Mouse (Mus musculus): ENCODE data around the gene Plxdc2. TPM values are rescaled to one million over a fixed set of nuclear protein-coding genes. Genes with fewer than 3 reads are reported as not detected.

Gene Plxdc2
- polyA plus RNA-seq (2014; fragmentation: Nextera tagmentation; extraction: Ambion mirVana) = 14.6 and 15.7 TPM in 2 replicates

DNA sequence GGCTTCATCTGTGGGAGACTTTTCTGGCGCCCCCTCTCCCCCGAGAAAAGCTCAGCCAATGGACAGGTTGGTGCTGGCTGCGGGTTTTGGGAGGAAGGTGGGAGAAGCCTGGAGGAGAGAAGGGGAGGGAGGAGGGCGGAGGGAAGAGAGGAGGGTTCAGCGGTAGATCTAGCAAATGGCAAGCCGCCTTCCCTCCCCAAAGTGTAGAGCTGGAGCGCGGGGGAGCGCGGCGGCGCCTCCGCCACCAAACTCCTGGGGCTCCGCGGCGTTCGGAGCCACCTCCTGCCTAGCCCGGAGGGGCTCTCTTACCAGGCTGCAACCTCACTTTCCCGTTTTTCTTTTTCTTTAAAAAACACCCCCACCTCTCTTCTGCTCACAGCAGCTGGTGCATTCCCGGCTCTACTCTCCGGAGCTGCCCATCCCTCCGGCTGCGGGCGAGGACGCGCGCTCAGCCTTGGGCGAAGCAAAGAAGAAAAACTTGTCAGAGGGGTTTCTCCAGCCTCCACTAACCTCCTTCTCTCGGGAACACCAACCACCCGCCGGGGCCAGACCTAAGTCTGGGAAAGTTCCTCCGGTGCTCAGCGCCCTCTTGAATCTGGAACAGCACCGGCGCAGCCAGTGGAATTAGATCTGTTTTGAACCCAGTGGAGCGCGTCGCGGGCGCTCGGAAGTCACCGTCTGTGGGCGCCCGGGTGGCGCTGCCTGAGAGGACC, at the start of gene Plxdc2:
Gene Plxdc2 (plus strand): TSS at position 199 of the 713 bp plus-strand sequence.
- H3K27me3 ChIP-seq (ENCODE audit: control insufficient read depth, insufficient read depth, low read length) = no peaks in the 10 kb centered on the region
- peak within 1 kb of the TSS; percentile 11 to 31; a peak in 3 of 4 replicates for H3K27ac ChIP-seq (replicated peaks in 1 of 2; ENCODE audit: control insufficient read depth in 1 of 2, insufficient read depth in 1 of 2, low read depth in 2 of 2, low read length in 2 of 2)
- H3K4me2 ChIP-seq (ENCODE audit: low read length) = peak within 1 kb of the TSS; percentile 79
- H3K9me3 ChIP-seq (ENCODE audit: control insufficient read depth, low read length) = no peaks in the 10 kb centered on the region
- ATAC-seq (ENCODE audit: insufficient number of reproducible peaks, insufficient read depth, low FRiP score, low read depth) = peak; percentile 83
- under 1% methylated on average over 45 of the region's 45 CpGs for WGBS
- no peaks in the 10 kb centered on the region for H3K36me3 ChIP-seq (ENCODE audit: control insufficient read depth, insufficient read depth, low read length)
- peak within 1 kb of the TSS; percentile 58 to 59 for H3K4me3 ChIP-seq (ENCODE audit: control insufficient read depth in 1 of 2, insufficient read depth in 1 of 2, low read depth in 1 of 2, low read length in 2 of 2)
- peak within 1 kb of the TSS; percentile 75 for H3K9ac ChIP-seq (ENCODE audit: low read length)
- H3K4me1 ChIP-seq (ENCODE audit: control insufficient read depth in 2 of 2, insufficient read depth in 2 of 2, low read length in 2 of 2) = 0 out of 4 replicates have a peak, but pooled peaks cover 0 to 2% of the 10 kb centered on the region in 2 experiments

DNA sequence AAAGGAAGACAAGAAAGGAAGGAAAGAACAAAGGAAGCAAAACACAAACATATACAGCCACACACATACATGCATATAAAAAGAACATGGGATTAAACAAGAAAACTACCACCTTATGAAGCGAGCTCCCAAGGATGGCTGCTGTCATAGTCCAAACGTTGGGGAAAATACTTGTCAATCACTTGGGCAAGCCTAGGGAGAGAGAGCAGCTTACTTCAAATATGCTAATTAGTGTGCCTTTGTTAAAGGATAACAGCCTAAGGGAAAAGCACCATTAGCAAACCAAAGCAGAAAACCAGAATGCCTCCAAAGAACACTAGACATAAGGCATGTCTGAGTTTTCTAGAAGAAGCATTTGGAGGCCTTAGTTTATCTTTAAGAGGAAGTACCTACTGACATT, 45.7 kb upstream of the Plxdc2 start:
- no peaks in the 10 kb centered on the region for H3K4me1 ChIP-seq (ENCODE audit: control insufficient read depth in 2 of 2, insufficient read depth in 2 of 2, low read length in 2 of 2)
- H3K36me3 ChIP-seq (ENCODE audit: control insufficient read depth, insufficient read depth, low read length) = no peaks in the 10 kb centered on the region
- H3K9ac ChIP-seq (ENCODE audit: low read length) = no peak overlapping the region
- H3K4me2 ChIP-seq (ENCODE audit: low read length) = no peak overlapping the region
- no peaks in the 10 kb centered on the region for H3K27me3 ChIP-seq (ENCODE audit: control insufficient read depth, insufficient read depth, low read length)
- no peaks in the 10 kb centered on the region for H3K9me3 ChIP-seq (ENCODE audit: control insufficient read depth, low read length)
- H3K4me3 ChIP-seq (ENCODE audit: control insufficient read depth in 1 of 2, insufficient read depth in 1 of 2, low read depth in 1 of 2, low read length in 2 of 2) = no peak overlapping the region
- H3K27ac ChIP-seq (replicated peaks in 1 of 2; ENCODE audit: control insufficient read depth in 1 of 2, insufficient read depth in 1 of 2, low read depth in 2 of 2, low read length in 2 of 2) = no peak overlapping the region
- 43% methylated on average over 2 of the region's 2 CpGs for WGBS
- ATAC-seq (ENCODE audit: insufficient number of reproducible peaks, insufficient read depth, low FRiP score, low read depth) = no peak

DNA sequence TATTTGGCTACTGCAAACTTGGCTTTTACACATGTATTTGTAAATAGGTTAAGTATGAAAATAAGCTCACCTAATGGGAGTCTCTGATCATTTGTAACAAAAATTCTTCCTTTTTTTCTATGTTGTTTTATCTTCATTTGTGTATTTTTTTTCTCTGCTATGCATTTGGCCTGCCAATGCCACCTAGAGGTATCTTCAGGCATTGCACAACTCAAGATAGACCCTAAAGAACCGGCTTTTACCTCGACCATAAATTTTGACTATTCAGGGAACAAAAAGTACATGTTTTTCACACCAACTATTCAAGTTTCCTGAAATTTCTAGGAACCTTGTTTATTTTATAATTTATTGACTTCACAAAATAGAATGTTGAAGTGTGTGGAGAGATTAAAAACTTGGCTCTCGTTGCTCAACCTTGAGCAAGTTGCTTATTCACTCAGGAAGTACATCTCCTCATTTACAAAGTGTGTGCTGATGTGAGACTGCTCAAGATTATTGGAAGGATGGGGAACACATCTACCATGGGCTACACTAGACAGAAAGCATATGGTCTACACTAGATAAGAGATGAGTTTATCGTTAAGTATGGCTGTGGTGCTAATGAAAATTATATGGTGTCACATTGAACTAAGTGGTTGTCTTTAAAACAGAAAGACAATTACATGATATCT, 43.6 kb upstream of the Plxdc2 start:
- Histone ChIP-seq H3K27me3 (ENCODE audit: control insufficient read depth, insufficient read depth, low read length) (no peaks in the 10 kb centered on the region), H3K4me1 (ENCODE audit: control insufficient read depth in 2 of 2, insufficient read depth in 2 of 2, low read length in 2 of 2) (no peaks in the 10 kb centered on the region), H3K9me3 (ENCODE audit: control insufficient read depth, low read length) (no peaks in the 10 kb centered on the region), H3K27ac (replicated peaks in 1 of 2; ENCODE audit: control insufficient read depth in 1 of 2, insufficient read depth in 1 of 2, low read depth in 2 of 2, low read length in 2 of 2) (no peak overlapping the region), H3K4me3 (ENCODE audit: control insufficient read depth in 1 of 2, insufficient read depth in 1 of 2, low read depth in 1 of 2, low read length in 2 of 2) (no peak overlapping the region), H3K9ac (ENCODE audit: low read length) (no peak overlapping the region), H3K4me2 (ENCODE audit: low read length) (no peak overlapping the region), H3K36me3 (ENCODE audit: control insufficient read depth, insufficient read depth, low read length) (no peaks in the 10 kb centered on the region)
- WGBS = 51% methylated on average over 4 of the region's 4 CpGs
- ATAC-seq (ENCODE audit: insufficient number of reproducible peaks, insufficient read depth, low FRiP score, low read depth) = no peak

DNA sequence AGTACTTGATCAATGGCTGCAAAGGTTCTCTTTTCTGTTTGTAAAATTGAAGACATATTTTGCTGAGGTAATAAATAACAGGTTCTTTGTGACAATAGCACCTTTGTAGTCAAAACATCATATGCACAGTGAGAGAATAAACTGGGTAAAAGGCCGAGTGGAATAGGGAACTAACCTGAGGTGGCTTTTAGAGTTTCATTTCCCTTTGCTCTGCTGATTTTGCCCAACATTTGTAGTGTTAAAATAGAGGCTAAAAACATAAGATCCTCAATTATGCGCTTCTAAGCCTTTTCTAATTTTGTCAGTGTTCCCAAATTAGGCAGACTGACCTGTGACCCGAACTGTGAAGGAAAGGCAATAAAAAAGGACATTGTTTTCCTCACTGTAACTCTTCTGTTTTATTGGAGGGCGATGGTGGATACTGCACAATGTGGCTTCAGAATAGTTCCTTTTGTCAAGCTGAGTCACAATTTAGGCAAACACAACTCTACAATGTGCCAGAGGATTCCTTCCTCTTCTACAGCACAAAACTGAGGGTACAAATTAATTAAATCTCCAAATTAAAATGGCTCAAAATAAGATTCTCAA, 20.8 kb upstream of the Plxdc2 start:
- WGBS = 68% methylated on average over 4 of the region's 4 CpGs
- Histone ChIP-seq H3K4me1 (ENCODE audit: control insufficient read depth in 2 of 2, insufficient read depth in 2 of 2, low read length in 2 of 2) (no peaks in the 10 kb centered on the region), H3K9ac (ENCODE audit: low read length) (no peak overlapping the region)

DNA sequence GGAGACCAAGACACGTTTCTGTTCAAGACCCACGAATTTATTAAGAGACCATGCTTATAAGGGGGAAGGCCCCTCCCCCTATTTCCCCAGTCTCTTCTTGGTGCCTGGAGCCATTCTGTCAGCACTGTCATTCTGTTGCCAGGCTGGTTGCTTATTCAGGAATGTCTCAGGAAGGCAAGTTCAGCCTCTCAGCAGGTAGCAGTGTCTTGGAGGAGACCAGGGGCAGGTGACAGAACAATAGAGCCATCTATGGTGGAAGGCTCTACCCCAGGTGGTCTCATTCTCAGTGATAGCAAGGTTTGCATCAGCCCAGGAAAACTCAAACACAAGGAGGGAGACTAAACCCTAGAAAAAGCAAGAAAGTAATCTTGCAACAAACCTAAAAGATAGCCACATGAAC, 11.5 kb upstream of the Plxdc2 start:
- Histone ChIP-seq H3K36me3 (ENCODE audit: control insufficient read depth, insufficient read depth, low read length) (no peaks in the 10 kb centered on the region), H3K27me3 (ENCODE audit: control insufficient read depth, insufficient read depth, low read length) (no peaks in the 10 kb centered on the region), H3K4me3 (ENCODE audit: control insufficient read depth in 1 of 2, insufficient read depth in 1 of 2, low read depth in 1 of 2, low read length in 2 of 2) (no peak overlapping the region), H3K9me3 (ENCODE audit: control insufficient read depth, low read length) (no peaks in the 10 kb centered on the region), H3K27ac (replicated peaks in 1 of 2; ENCODE audit: control insufficient read depth in 1 of 2, insufficient read depth in 1 of 2, low read depth in 2 of 2, low read length in 2 of 2) (no peak overlapping the region), H3K4me1 (ENCODE audit: control insufficient read depth in 2 of 2, insufficient read depth in 2 of 2, low read length in 2 of 2) (no peaks in the 10 kb centered on the region), H3K9ac (ENCODE audit: low read length) (no peak overlapping the region), H3K4me2 (ENCODE audit: low read length) (no peak overlapping the region)
- WGBS = 63% methylated on average over 2 of the region's 2 CpGs
- ATAC-seq (ENCODE audit: insufficient number of reproducible peaks, insufficient read depth, low FRiP score, low read depth) = no peak

More for the DNA sequence above, 20.8 kb upstream of the Plxdc2 start:
- Histone ChIP-seq H3K4me3 (ENCODE audit: control insufficient read depth in 1 of 2, insufficient read depth in 1 of 2, low read depth in 1 of 2, low read length in 2 of 2) (no peak overlapping the region), H3K27me3 (ENCODE audit: control insufficient read depth, insufficient read depth, low read length) (no peaks in the 10 kb centered on the region), H3K9me3 (ENCODE audit: control insufficient read depth, low read length) (no peaks in the 10 kb centered on the region), H3K36me3 (ENCODE audit: control insufficient read depth, insufficient read depth, low read length) (no peaks in the 10 kb centered on the region), H3K4me2 (ENCODE audit: low read length) (no peak overlapping the region), H3K27ac (replicated peaks in 1 of 2; ENCODE audit: control insufficient read depth in 1 of 2, insufficient read depth in 1 of 2, low read depth in 2 of 2, low read length in 2 of 2) (no peak overlapping the region)
- ATAC-seq (ENCODE audit: insufficient number of reproducible peaks, insufficient read depth, low FRiP score, low read depth) = no peak

DNA sequence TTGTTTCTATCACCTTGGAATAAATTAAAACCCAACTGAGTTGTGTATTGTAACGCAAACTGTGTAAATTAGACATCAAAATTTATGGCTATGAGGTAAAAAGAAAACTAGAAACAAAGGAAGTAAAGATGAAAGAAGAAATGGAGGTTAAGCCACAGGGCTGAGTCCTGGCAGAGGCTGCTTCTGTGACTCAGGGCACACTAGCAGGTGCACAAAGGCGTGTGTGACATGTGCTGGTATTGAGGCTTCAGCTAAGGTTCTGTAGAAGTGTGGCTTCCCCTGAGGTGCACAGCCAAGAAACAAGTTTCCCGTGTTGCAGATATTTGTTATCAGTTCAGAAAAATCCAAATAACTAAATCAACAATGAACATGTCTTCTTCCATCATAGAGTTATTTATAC, 5.0 kb upstream of the Plxdc2 start:
- no peaks in the 10 kb centered on the region for H3K27me3 ChIP-seq (ENCODE audit: control insufficient read depth, insufficient read depth, low read length)
- no peak for ATAC-seq (ENCODE audit: insufficient number of reproducible peaks, insufficient read depth, low FRiP score, low read depth)
- WGBS = 60% methylated on average over 3 of the region's 3 CpGs
- no peak overlapping the region for H3K27ac ChIP-seq (replicated peaks in 1 of 2; ENCODE audit: control insufficient read depth in 1 of 2, insufficient read depth in 1 of 2, low read depth in 2 of 2, low read length in 2 of 2)
- H3K36me3 ChIP-seq (ENCODE audit: control insufficient read depth, insufficient read depth, low read length) = no peaks in the 10 kb centered on the region
- H3K4me2 ChIP-seq (ENCODE audit: low read length) = no peak overlapping the region
- H3K9me3 ChIP-seq (ENCODE audit: control insufficient read depth, low read length) = no peaks in the 10 kb centered on the region
- no peak overlapping the region for H3K4me3 ChIP-seq (ENCODE audit: control insufficient read depth in 1 of 2, insufficient read depth in 1 of 2, low read depth in 1 of 2, low read length in 2 of 2)
- no peak overlapping the region for H3K9ac ChIP-seq (ENCODE audit: low read length)
- no peaks in the 10 kb centered on the region for H3K4me1 ChIP-seq (ENCODE audit: control insufficient read depth in 2 of 2, insufficient read depth in 2 of 2, low read length in 2 of 2)

DNA sequence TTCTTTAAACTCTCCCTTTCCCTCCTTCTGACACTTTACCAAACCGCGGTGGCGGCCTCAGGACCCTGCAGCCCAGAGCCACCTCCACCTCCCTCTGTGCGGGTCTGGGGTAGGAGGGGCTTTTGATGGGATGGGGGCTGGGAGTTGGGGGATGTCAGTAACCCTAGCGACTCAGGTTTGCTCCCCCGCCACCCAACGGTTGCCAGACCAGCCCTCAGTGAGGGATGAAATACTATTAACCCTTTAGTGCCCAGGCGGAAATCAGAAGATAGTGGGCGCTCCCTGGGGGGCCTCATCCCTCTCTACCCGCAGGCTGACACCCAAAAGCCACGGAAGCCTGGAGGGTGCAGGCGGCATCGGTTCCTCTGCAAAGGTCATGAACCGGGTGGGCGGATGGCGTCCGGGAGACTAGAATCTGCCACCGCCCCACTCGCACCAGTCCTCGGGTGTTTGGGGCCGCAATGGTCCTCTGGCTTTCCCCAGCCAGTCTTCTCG, 446 bp upstream of the Plxdc2 start:
- Histone ChIP-seq H3K9ac (ENCODE audit: low read length) (peak overlapping the region; percentile 75), H3K4me1 (ENCODE audit: control insufficient read depth in 2 of 2, insufficient read depth in 2 of 2, low read length in 2 of 2) (0 out of 4 replicates have a peak, but pooled peaks cover 0 to 2% of the 10 kb centered on the region in 2 experiments), H3K4me2 (ENCODE audit: low read length) (peak overlapping the region; percentile 79), H3K27ac (replicated peaks in 1 of 2; ENCODE audit: control insufficient read depth in 1 of 2, insufficient read depth in 1 of 2, low read depth in 2 of 2, low read length in 2 of 2) (peak overlapping the region; percentile 11 to 31; a peak in 2 of 4 replicates), H3K27me3 (ENCODE audit: control insufficient read depth, insufficient read depth, low read length) (no peaks in the 10 kb centered on the region), H3K36me3 (ENCODE audit: control insufficient read depth, insufficient read depth, low read length) (no peaks in the 10 kb centered on the region), H3K4me3 (ENCODE audit: control insufficient read depth in 1 of 2, insufficient read depth in 1 of 2, low read depth in 1 of 2, low read length in 2 of 2) (peak overlapping the region; percentile 58 to 59), H3K9me3 (ENCODE audit: control insufficient read depth, low read length) (no peaks in the 10 kb centered on the region)
- peak; percentile 78; the same call in 1 of the 2 replicates for ATAC-seq (ENCODE audit: insufficient number of reproducible peaks, insufficient read depth, low FRiP score, low read depth)
- WGBS = under 1% methylated on average over 22 of the region's 22 CpGs
